Comparison of ENCODE assay signal across 22 mouse cellular contexts in the genomic region with DNA sequence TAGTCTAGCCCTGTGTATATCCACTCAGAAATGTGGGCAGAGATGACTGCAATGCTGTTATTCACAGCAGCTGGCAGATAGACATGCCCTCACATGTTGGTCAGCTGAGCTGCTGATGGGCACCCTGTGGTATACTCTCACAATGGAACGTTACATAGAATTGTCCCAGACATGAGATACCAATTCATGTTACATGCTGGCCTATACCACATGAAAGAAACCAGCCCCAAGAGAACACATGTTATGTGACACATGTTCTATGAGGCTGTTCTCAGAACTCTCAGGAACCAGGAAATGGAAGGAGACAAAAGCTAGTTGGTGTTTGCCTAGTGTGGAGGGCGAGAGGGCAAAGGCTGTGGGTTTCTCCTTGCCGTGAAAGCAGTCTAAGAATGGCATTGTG.
A peak's percentile ranks its signal among the peaks of the same experiment; 100 is the strongest.
DNase-seq lines count a peak whose midpoint lies in the region; ATAC-seq and TF ChIP-seq lines count a peak whose summit lies in the region.
"Had no signal": no experiment of that assay in that cellular context is flagged by ENCODE, and none has a peak within 500 bp of the region (broad histone marks: within the 10 kb centered on the region; RNA-seq: fewer than 3 reads in every experiment).

No protein-coding gene starts in this region.

- no peaks in the 10 kb centered on the region for H3K27me3 ChIP-seq in intestine, postnatal 0 days (replicated peaks; ENCODE audit: control insufficient read depth, insufficient read depth, low read length)
- no peaks in the 10 kb centered on the region for H3K27me3 ChIP-seq in stomach, postnatal 0 days (ENCODE audit: control insufficient read depth, insufficient read depth, low read length)
- no peaks in the 10 kb centered on the region for H3K27me3 ChIP-seq in hindbrain, embryonic 13.5 days
- H3K27me3 ChIP-seq: limb, embryonic 15.5 days; liver, embryonic 15.5 days had no signal

- ATAC-seq in CD4-positive, CD25-positive, alpha-beta regulatory T cell, adult 4 months, result no peak
- peak; percentile 74 for ATAC-seq in intestine, postnatal 0 days
- peak; percentile 86 for ATAC-seq in stomach, postnatal 0 days (ENCODE audit: low FRiP score, low TSS enrichment)
- ATAC-seq in hindbrain, embryonic 13.5 days (ENCODE audit: low FRiP score), result no peak
- ATAC-seq: forebrain, postnatal 0 days; hindbrain, postnatal 0 days had no signal

- no peak for TF ChIP-seq EP300 in stomach, postnatal 0 days (optimal IDR thresholded peaks at IDR 0.05)

- H3K4me2 ChIP-seq in intestine, postnatal 0 days (replicated peaks; ENCODE audit: low read depth), result no peak overlapping the region
- H3K4me2 ChIP-seq in stomach, postnatal 0 days (replicated peaks; ENCODE audit: low read depth), result no peak overlapping the region
- no peak overlapping the region for H3K4me2 ChIP-seq in hindbrain, embryonic 13.5 days
- H3K4me2 ChIP-seq: limb, embryonic 15.5 days; liver, embryonic 15.5 days; midbrain, embryonic 11.5 days had no signal

- no peak overlapping the region for H3K9ac ChIP-seq in intestine, postnatal 0 days (ENCODE audit: low read depth, low read length)
- H3K9ac ChIP-seq in stomach, postnatal 0 days (ENCODE audit: low read length), result no peak overlapping the region
- no peak overlapping the region for H3K9ac ChIP-seq in hindbrain, embryonic 13.5 days
- H3K9ac ChIP-seq: forebrain, postnatal 0 days; limb, embryonic 15.5 days; liver, embryonic 15.5 days had no signal

- peaks cover 18% of the 10 kb centered on the region for H3K36me3 ChIP-seq in intestine, postnatal 0 days (ENCODE audit: control insufficient read depth, insufficient read depth)
- no peaks in the 10 kb centered on the region for H3K36me3 ChIP-seq in stomach, postnatal 0 days (ENCODE audit: control insufficient read depth, insufficient read depth, low read length)
- H3K36me3 ChIP-seq in hindbrain, embryonic 13.5 days, result peaks cover 16% of the 10 kb centered on the region

- 44% methylated on average over 3 of the region's 3 CpGs for WGBS in intestine, postnatal 0 days
- 62% methylated on average over 3 of the region's 3 CpGs for WGBS in stomach, postnatal 0 days
- 83% methylated on average over 3 of the region's 3 CpGs for WGBS in hindbrain, embryonic 13.5 days

- H3K27ac ChIP-seq in intestine, postnatal 0 days (ENCODE audit: low read depth, low read length), result peak overlapping the region; percentile 46; the same call in 1 of the 2 replicates
- peak overlapping the region; percentile 37; the same call in 1 of the 2 replicates for H3K27ac ChIP-seq in stomach, postnatal 0 days (replicated peaks)
- H3K27ac ChIP-seq in hindbrain, embryonic 13.5 days, result no peak overlapping the region
- H3K27ac ChIP-seq: heart, embryonic 10.5 days; hindbrain, embryonic 10.5 days; hindbrain, postnatal 0 days; kidney, postnatal 0 days; left cerebral cortex, adult 2 months; limb, embryonic 15.5 days; liver, embryonic 15.5 days had no signal

- no peaks in the 10 kb centered on the region; the same call in 1 of the 2 replicates for H3K4me1 ChIP-seq in intestine, postnatal 0 days (replicated peaks; ENCODE audit: control insufficient read depth, insufficient read depth, low read length)
- no peaks in the 10 kb centered on the region for H3K4me1 ChIP-seq in stomach, postnatal 0 days (replicated peaks; ENCODE audit: control insufficient read depth, insufficient read depth)
- no peaks in the 10 kb centered on the region; the same call in 1 of the 2 replicates for H3K4me1 ChIP-seq in hindbrain, embryonic 13.5 days (replicated peaks)
- H3K4me1 ChIP-seq: heart, embryonic 10.5 days; limb, embryonic 15.5 days had no signal

- TF ChIP-seq CTCF in intestine, postnatal 0 days (IDR thresholded peaks at IDR 0.05; ENCODE audit: low read depth), result no peak
- TF ChIP-seq CTCF in stomach, postnatal 0 days (IDR thresholded peaks at IDR 0.05; ENCODE audit: low read depth), result no peak

- H3K4me3 ChIP-seq in intestine, postnatal 0 days (ENCODE audit: low read depth, low read length), result no peak overlapping the region
- no peak overlapping the region for H3K4me3 ChIP-seq in stomach, postnatal 0 days (ENCODE audit: low read depth, low read length)
- no peak overlapping the region for H3K4me3 ChIP-seq in hindbrain, embryonic 13.5 days
- H3K4me3 ChIP-seq: heart, embryonic 10.5 days; hindbrain, embryonic 10.5 days; left cerebral cortex, adult 2 months; limb, embryonic 15.5 days; liver, embryonic 15.5 days had no signal

- 0 out of 2 replicates have a peak, but pooled peaks cover 6% of the 10 kb centered on the region for H3K9me3 ChIP-seq in intestine, postnatal 0 days (ENCODE audit: control insufficient read depth)
- H3K9me3 ChIP-seq in stomach, postnatal 0 days (ENCODE audit: control insufficient read depth, low read length), result no peaks in the 10 kb centered on the region
- H3K9me3 ChIP-seq in hindbrain, embryonic 13.5 days, result peaks cover 3% of the 10 kb centered on the region; the same call in 1 of the 2 replicates

- DNase-seq in CD4-positive, CD25-positive, alpha-beta regulatory T cell, adult 2 months (ENCODE audit: low read depth, low spot score), result peak; percentile 7
- DNase-seq in thymus, postnatal 0 days (ENCODE audit: low spot score), result peak; percentile 51
- DNase-seq in thymus, postnatal 10 days (ENCODE audit: low spot score in 2 of 2), result no peak
- peak; percentile 51 for DNase-seq in stomach, postnatal 0 days (ENCODE audit: low spot score)
- no peak for DNase-seq in yolk sac, embryonic 10.5 days (ENCODE audit: low spot score)
- DNase-seq: adrenal gland, postnatal 10 days; cerebellum, postnatal 10 days; forebrain, postnatal 0 days; left cerebral cortex, postnatal 4 days; lung, postnatal 4 days; thymus, postnatal 4 days had no signal

Comparison
In these comparisons a context has a peak if more than half of its experiments do, and no peak if none do; other contexts are left out.
1. DNase-seq: peak in CD4-positive, CD25-positive, alpha-beta regulatory T cell, adult 2 months (single experiment), thymus, postnatal 0 days (single experiment) and stomach, postnatal 0 days (single experiment); none in thymus, postnatal 10 days (0 of 2) and yolk sac, embryonic 10.5 days (single experiment).
2. ATAC-seq: peak in intestine, postnatal 0 days (single experiment) and stomach, postnatal 0 days (single experiment); none in CD4-positive, CD25-positive, alpha-beta regulatory T cell, adult 4 months (single experiment) and hindbrain, embryonic 13.5 days (single experiment).